Mouse (Mus musculus) R1 (cell line): ENCODE results near the gene Wsb1.
A peak's percentile ranks its signal among the peaks of the same experiment; 100 is the strongest.
"Not testable (repeated sequence)": the region's sequence is repeated elsewhere in the genome, so short reads cannot be mapped to it uniquely, and the experiment has no call there.

Source experiments
- DNase-seq: peaks from one replicate; pipeline ENCODE4 v3.0.0-alpha.2; 2018; ENCODE audit warnings: low read depth, low spot score

The Wsb1 gene

DNA sequence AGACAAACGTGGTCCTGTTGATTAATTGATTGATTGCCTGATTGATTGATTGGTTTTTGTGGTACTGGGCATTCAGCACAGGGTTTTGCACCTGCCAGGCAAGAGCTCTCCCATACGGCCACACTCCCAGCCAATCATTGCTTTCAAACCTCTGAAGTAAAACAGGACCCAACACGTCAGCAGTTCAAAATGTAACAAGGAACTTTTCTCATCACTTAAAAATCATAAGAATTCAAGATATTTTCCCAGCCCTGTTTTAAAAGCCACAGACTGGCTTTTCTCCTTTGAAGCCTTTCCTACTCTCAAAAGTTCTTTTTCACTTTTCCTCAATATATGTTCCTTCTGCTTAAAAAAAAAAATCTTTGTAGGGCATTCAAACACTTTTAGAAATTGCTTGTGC lies 9.9 kb upstream of the Wsb1 start:
- no peak for DNase-seq

DNA sequence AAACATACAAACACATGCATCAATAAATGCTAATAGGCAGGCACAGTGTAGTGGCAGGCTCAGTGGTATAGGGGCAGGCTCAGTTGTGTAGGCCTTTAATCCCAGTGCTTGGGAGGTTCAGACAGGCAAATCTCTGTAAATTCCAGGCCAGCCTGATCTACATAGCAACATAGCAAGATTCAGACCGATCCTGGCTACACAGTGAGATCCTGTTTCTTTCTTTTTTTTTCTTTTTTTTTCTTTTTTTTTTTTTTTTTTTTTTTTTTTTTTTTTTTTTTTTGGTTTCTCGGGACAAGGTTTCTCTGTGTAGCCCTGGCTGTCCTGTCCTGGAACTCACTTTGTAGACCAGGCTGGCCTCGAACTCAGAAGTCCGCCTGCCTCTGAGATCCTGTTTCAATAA lies 5.7 kb upstream of the Wsb1 start:
- not testable (repeated sequence) for DNase-seq

DNA sequence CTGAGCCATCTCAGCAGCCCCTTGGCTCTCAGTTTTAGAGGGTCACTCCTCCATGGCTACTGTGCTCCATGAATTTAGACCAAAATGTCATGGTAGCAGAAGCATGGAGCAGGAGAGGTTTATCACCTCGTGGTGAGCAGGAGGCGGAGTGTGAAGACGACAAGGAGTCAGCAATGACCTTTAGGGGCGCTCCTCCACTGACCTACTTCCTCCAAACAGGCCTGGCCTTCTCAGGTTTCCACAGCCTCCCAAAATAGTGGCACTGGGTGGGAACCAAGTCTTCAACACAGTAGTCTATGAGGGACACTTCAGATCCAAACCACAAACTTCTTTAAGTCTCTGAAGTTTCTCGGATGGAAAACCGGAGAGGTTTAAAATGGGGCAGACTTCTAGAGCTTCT lies 4.3 kb upstream of the Wsb1 start:
- no peak for DNase-seq

DNA sequence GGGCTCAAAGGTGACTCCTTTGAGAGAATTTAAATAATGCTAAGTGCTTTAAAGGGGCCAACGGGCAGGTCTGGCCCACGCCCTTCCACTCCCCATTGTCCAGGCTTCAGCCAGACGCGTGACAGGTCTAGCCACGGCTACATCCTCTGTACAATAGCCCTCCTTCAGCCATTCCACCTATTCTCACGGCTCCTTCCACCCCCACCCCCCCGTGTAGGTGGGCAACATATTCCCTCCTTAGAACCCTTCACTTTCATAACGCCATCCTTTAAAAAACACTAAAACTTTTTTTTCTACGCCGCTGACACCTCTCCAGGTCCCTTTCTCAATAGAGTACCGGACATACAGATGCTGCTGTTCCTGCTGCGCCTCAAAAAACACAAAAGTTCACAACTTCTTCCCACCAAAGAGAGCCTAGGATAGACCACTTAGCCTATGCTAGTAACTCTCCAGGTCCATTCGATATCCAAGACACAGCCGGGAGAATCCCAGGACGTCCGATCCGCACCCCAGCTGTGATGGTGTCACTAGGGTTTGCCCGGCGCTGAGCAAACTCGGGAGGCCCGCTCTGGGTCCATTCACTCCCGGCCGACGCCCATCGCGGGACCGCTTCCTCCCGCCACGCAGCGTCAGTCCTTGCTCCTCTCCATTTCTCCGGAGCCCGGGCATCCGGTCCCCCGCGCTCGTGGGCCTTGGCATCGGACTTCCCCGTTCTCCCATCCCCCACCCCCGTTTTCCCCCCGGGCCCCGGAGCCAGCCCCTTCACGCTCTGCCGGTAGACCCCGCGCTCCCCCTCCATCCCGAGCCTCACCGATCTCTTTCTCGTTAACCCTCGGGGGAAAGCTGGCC lies 705 bp downstream of the Wsb1 start:
- DNase-seq: peak; percentile 79

DNA sequence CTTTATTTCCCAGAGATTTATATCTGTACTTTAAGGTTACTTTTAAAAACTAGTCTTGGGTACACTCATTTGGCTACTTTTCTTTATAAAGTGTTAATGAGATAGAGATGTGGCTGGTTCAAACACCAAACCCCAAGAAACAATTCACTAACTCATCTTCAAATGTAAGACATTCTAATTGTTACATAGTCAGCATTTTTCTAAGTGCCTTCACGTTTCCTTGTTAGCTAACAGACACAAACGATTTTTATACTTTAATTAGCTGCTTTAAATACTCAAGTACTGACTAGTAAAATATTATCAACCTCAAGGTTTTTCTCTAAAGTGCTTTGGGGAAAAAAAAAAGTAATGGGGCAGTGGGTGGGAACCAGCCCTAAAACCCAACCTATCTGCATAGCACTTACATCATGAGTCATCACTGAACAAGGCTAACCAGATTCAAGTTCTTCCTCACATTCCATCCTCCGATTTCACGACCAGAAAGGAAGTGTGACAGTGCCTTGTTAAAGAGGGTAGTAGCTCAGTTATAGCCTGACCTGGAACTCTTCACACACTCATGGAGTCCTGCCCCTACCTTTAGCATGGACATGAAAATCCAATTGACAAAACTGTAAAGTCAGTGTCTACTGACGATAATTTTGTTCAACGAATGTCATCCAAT lies 1.5 kb downstream of the Wsb1 start:
- DNase-seq: peak; percentile 70

DNA sequence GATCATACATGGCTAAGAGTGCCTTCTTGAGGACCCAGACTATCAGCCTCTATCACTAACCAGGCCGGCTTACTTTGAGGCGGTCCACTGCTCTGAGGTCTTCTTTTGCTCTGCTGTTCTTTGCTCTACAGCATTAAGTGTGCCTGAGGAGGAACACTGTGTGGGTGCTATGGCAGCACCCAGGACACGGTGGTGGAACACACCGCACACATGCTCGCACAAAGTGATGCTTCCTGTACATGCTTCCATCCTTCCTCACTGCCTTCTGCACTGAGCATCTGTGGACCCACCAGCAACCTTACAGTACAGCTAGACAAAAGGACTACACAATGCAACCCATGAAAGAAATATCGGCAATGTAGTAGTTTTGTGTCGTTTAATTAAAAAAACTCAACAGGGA lies 15.4 kb downstream of the Wsb1 start:
- no peak for DNase-seq

DNA sequence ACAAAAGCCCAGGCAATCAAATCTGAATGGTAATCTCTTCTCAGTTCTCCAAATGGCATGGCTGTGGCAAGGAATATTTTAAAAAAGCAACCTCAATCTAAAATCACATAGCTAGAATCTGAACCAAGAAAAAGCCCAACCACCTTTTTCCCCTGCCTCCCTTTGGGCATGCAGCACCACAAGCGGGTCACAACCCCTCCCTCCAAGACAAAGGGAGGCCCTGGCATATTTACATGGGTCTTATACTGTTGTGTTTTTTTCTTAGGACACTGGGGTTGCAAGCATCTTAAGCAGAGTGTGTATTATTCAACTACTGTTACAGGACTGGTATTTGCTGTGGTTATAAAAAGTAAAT lies 16.1 kb downstream of the Wsb1 start:
- DNase-seq: peak; percentile 59

DNA sequence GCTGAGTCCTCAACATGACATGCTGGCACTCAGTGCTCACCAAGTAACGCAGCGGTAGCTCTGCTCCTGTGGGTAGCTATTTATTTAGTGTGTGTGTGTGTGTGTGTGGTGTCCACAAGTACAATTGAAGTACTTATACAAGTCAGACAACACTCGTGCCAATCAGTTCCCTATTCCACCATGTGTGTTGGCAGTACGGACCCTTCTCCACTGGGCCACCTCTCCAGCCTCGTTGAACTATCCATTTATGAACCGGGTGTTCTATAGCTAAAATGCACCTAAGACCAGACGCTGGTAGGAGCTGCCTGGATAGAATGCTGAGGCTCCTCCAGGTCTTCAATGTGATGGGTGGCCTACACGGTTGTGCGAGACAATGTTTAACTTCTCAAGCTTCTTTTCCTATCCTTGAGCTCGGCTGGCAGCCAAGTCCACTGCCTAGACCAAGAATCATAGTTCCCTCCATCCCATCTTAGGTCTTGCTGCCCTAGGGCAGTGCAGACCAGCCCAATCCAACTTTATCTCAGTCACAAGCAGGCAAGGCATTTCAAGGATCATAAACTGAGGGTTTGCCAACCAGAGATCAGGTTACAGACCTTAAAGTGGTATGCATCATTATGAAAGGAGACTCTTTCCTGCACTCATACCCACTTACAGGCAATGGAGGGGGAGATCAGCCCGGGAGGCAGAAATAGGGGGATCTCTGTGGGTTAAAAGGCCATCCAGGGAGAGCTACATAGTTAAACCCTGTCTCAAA lies 16.6 kb downstream of the Wsb1 start:
- DNase-seq: no peak

DNA sequence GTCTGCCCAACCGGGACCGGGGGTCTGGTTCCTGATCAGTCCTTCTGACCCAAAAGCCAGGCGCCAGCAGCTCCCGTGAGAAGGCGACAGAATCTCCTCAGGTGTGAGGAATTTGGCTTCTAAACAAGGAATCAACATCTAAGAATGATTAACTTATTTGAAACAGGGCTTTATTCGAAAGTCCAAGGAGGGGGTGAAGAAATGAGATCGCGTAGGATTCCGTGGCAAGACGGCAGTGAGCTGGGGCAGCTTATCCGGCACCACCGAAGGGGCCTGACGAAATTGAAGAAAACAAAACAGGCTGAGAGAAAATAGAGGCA lies 24.3 kb downstream of the Wsb1 start:
- no peak for DNase-seq

DNA sequence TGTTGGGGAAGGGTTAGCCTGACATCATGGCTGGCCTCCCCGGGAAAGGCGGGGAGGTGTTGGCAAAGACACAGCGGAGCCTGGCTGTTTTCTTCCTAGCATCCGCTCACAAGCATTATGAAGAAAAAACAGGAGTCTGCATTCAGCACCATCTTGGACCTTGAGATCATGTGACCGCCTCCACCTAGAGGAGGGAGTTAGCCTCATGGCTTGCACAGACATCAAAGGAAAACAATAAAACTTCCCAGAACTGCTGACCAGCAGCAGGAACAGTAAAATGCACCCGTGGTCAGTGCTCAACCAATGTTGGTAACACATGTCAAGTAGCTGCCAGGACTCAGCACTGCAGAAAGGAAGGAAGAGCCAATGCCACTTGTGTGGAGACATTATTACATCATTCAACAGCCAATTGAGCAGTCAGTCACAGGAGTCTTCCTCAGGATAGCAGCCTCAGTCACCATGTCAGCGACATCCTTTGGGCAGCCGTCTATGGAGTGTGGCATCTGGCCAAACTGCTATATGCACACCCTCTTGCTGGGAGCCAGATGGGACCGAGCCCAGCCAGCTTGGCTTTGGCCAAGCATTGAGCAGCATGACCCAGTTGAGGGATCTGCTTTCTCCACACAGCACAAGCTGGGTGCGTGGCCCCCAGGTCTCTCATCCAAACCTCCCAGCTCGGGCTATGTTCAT lies 24.8 kb downstream of the Wsb1 start:
- no peak for DNase-seq

DNA sequence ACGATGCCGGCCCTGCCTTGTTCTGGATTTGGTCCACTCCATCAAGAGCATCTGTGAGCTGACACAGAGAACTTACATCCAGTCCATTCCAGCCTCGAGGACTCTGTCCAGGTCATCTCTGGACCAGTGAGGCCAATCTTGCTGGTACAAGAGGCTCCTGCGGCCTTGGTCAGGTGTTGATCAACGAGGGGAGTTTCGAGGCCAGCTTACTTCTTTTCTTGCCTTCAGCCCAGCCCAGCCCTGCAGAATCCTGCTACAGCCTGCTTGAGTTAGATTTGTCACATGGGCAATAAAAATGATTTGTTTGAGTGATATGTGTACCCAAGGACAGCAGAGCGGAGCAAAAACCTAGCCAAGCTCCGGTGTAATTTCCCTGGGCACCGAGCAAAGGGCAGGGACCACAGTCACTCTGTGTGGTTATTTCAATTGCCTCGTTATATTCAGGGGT lies 25.4 kb downstream of the Wsb1 start:
- no peak for DNase-seq

DNA sequence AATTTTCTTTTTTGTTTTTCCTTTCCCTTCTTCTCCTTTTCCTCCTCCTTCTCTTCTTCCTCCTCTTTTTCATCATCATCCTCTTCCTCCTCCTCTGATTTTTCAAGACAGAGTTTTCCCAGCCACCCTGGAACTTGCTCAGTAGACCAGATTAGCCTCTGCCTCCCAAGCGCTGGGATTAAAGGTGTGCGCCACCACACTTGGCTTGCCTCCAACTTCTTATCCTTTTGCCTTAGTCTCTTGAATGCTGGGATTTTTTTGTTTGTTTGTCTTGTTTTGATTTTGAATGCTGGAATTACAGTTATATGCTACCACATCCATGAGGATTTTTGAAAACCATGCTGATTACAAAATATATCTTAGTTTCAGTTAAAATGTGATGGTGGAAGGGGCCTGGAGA lies 26.4 kb downstream of the Wsb1 start:
- DNase-seq: no peak

DNA sequence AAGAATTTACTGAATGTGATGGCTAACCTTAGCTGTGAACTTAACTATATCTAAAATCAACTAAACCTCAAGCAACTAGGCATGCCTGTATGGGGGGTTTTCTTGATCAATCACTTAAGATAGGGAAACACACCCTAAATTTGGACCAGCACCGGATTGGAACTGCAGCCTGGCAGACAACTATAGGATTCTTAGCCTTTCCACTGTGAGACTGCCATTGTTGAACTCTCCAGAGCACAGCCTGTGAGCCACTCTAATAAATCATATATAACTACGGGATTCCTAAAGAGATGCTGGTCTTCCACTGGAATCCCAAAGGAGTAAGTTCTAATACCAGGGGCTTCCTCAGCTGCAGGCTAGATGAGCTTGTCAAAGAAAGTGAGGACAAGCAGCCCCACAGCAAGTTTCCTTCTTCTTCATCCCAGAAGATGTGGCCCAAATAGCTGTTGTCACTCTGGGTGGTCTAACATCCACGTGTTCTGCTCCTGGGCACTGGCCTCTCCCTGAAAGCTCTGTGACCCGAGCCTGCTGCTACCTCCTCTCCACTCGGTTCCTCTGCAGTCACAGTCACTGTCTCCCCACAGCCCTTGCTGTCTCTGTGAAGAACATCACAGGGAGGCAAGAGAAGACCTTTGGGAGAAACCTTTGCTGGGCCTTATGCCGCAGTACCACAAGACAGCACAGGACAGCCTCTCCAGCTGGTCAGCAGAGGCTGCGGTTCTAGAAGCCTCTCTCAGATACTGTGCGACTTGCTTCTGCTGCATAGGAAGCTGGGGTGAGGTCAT lies 28.9 kb downstream of the Wsb1 start:
- no peak for DNase-seq

DNA sequence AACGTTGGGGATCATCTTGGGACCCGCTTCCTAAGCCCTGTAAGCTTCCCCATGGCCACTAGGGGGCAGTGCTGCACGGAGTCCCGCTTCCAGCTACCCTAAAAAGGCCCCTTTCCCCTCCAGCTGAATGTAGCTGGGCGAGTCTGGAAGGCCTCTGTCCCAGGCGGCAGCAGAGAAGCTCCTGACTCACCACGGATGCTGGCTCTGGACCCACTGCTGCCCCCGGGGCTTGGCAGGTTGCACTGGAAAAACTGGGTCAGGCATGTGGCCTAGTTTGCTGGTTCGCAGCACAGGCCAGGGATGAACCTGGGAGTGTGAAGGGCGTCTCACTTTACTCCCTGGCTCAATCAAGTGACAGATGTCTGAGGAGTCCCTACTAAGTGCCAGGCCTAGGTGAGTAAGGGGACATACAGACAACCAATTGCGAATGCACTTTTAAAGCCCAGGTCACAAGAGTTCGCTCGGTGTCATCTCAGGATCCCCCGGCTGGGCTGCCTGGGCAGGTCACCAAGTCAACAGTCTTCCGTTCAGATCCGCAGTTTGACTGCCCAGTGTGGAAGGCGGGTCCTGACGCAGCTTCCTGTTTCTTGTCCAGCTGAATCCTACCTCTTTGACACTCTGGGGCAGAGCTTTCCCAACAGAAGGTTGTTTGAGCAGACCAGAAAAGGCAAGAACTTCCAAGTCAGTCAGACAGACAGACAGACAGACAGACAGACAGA lies 29.8 kb downstream of the Wsb1 start:
- DNase-seq: peak; percentile 89

DNA sequence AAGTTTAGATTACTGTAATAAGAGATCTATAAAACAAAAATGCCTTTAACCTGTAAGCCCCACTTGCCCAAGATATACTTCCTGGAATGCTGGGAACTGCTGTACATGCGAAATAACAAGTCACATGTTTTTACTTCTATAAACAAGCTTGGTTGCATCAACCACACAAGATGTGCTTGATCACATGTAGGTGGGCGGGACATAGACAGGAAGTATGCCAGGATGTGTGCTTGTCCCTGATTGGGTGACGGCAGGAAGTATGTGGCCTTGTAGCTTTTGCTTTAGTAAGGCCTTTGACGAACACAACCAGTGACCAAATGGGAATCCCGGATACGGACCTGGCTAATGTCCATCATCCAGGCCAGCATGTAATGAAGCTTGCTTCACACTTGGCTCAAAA lies 31.1 kb downstream of the Wsb1 start:
- DNase-seq: peak; percentile 77

DNA sequence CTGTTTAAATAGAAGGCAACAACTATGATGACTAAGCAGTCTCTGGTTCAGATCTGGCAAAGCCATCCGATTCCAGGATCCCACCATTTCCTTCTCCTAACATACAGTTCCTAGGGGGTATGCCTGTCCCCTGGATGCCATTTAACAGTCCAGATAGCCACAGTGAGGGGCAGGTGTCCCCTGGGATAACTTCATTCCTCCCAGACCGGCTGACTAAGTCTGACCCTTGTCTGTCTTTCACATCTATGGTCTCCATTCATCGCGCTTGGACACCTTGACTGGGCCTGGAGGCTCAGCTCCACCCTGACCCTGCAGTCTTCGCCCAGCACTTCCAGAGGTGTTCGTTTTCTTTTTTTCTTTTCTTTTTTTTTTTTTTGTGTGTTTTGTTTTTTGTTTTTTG lies 31.8 kb downstream of the Wsb1 start:
- no peak for DNase-seq

DNA sequence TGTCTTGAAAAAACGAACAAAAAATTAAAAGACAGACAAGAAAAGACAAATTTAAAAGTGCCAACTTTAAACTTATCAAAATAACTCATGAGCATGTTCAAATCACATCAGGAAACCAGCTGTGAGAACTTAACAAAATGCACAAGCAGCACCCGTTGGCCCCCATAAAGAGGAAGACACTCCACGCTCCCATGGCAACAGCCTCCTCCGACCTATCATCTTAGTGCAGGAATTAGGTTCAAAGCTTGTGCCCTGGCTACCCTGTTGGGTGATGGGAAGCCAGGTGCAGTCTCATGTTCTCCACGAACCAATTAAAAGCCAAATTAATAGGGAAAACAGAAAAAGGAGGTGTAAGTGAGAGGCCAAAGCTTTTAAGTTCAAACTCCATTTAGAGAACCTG lies 32.8 kb downstream of the Wsb1 start:
- DNase-seq: no peak

DNA sequence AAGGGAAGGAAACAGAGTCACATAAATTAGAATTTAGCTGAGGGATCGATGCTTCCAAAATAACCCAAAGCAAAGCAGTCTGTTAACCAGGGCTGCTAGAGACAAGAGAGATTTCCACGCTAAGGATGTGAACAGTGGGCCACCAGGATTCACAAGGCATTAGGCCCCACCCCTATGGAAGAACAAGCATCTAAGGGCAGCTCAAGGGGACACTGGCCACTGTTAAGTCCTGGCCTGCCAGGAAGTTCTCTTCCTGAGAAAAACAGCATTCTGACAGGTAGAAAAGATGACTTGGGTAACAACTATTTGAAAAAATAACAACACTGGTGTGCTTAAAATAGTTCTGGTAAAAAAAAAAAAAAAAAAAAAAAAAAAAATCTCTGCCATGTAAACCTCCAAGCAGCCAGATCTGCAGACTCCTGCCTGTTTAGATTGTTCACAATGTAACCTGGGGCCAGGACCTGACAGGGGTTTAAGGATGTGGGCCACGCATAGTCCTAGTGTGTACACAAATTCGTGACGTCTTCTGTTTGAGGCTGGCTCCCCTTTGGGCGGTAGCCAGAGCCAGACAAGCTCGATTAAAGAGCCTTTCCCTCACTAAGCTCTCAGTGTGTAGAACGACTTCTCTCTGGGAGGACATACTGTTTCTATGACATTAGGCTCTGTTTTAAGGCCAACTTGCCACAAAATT lies 35.4 kb downstream of the Wsb1 start:
- no peak for DNase-seq

DNA sequence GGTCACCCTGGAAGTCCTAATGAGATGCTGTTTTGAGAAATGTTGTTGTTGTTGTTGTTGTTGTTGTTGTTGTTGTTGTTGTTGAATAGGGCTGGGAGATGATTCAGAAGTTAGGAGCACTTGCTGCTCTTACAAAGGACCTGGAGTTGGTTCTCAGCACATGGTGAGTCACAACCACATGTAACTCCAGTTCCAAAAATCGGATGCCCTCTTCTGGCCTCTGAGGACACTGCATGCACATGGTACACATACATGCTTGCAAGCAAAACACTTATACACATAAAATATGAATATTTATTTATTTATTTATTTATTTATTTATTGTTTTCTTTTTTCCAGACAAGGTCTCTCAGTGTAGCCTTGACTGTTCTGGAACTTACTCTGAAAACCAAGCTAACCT lies 36.4 kb downstream of the Wsb1 start:
- DNase-seq: peak; percentile 70

DNA sequence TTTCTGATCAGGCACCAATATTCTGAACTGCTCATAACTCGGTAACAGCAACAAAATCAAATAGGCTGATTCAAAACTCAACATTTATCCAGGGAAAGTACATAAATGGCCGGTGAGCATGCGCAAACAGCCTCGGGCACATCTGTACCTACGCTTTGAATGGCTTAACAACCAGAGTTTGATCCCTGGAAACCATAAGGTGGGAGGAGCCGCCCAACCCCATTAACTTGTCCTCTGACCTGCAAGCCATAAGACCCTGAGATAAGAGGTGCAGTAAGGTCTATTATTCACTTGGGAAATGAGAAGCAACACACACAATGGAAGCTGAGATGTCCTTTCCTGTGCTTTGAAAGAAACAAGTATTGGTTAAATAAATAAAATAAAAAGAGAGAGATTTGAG lies 37.3 kb downstream of the Wsb1 start:
- peak; percentile 69 for DNase-seq
